Mouse (Mus musculus): ENCODE data around the gene Fmo1.

Fmo1 gene

DNA sequence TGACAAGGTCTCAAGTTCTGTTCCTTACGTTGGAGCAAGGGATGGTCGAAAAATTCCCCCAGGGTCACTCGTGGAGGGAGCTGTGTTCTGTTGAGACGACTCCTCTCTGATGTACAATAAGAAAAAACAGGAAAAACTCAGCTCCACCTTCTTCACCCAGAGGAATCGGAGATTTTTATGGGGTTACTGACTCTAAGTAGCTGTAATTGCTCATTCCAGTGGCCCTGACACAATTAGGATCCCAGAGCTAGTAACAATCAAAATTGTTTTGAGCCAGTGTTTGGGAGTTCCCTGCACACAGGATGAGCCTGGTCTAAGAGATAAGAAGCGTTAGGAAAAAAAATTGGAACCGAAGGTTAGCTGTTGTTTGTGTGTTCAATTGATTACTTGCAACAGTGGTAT, at the start of gene Fmo1:
Gene Fmo1, minus strand, starts transcription at position 331 of the 402 bp plus-strand sequence.
- DNase-seq, result no peak

DNA sequence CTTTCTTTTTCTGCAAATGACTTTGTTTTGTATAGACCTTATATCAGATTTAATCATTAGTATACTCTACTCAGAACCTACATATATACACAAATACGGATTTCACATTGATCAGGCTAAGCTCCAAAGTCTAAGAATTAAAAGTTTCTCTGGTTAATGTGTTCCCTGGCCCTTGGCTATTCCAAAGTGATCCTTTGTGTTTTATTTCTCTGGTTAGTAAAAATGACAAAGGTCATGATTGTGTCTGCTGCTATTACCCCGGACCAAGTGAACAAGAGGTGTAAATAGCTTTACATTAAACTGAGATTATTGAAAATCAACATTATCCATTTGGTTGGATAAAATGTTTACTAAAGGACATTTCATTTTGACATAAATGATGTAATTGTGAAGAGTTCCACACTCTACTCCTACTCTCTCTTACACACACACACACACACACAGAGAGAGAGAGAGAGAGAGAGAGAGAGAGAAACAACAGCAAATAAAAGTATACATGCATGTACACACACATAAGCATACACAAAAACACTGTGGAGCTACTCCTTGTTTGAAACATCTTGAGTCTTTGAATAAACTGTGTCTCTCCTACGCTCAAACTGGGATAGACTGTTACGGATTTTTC, 48.6 kb upstream of the Fmo1 start:
- no peak for DNase-seq

DNA sequence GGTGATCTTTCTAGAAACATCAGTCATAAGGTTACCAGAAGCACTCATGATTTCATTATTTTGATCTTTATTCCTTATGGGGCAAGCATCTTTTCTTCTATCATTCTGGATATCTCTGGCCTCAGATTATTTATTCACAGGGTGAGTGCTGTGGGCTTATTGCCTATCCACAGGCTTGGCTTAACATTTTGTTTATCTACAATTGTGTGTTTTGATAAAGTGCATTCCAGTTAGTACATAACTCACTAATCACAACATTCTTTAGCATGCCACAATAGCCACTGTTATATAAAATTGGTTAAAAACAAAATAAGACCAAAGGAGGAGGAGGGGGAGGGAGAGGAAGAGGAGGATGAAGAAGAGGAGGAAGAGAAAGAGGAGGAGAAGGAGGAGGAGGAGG, 45.7 kb upstream of the Fmo1 start:
- no peak for DNase-seq

DNA sequence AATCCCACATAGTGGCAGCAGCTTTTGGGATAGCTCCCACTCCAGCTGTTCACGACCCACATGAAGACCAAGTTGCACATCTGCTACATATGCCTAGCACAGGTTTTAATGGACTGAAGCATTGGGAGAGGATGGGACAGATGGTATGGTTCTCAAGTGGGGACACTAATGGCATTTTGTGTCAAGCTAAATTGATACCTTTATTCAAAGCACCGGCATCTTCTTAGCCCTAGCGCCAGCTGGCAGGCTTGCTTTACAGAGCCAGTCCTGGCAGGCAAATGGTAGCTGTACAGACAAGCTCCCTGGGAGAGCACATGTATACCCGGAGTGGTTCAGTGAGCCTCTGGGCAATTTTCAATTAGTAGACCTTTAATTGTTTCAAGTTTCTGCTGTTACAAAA, 35.5 kb upstream of the Fmo1 start:
- no peak for DNase-seq

DNA sequence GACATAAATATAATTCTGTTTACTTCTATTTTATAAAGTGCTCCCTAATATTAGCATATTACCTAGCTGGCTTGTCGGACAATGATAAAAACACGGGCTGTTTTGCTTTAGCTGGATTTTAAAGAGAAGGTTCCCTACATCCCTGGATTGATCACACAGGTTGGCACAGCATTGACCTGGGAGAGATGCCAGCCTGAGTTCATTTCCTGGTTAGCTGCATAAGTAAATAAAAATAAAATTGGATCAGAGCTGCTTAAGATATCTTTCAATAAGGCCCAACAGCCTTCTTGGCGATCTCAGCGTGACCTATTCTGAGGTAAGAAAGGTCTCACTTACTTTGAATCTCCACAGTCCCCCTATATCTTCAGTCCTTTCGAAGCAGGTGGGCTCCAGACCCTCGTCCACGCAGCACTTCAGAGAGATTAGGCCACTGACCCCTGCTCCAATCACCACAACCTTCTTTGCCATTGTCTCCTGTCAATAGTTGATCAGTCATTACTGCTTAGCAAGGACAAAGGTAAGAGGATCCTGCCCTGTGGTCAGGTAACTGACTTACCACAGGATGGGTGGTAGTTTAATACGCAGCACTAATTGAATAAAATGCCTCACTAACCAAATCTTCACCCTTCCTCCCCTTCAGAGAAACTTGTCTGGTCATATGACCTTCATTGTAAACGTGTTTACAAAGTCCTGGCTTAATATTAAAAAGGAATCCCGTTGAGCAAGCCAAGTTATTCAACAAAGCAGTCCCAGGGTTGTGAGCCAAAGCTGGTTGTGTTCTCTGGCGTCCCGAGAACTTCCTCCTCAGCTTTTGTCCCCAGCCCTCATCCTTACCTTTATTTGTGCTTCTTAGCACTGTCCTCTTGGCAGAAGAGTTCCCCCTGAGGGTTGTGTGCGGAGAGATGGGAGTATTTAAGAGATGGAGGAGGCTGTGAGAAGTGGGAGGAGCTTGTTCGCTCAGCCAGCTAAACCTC, 31.7 kb upstream of the Fmo1 start, which contains the start of gene Fmo2:
Gene Fmo2, minus strand, starts transcription at position 889 of the 974 bp plus-strand sequence.
- no peak for DNase-seq

DNA sequence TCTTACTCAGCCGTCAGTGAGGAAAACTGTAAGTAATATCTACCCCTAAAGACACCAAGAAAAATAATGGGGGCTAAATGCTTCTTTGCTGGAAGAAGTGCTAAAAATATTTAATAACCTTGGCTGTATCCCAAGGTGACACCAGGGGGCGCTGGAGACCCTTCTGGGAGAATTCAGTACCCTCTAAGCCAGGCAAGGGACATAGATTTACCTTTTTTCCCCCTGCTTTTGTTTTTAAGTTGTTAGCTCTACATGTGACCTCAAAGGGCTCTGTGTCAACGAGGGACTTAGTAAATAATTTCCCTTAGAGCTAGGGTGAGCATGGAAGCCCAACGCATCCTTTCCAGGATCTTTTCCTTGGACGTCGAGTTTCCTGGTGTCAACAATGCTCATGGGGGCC, 29.5 kb upstream of the Fmo1 start:
- DNase-seq, result peak; percentile 86

DNA sequence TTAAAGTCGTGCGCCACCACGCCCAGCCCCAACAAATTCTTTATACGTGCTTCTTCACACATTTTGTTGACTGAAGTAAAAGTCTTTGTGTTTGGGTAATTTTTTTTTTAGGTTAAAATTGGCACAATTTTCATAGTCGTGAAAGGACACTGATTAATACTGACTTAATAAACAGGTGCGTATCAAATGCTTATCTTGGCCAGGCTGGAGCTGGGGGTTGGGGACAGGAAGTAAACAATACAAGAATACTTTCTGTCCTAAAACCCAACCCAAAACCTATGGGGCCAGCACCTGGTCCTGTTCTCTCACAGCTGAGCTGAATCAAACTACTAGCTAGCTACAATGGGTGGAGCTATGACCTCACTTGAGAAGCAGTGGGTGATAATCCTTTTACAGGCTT, 26.6 kb upstream of the Fmo1 start:
- no peak for DNase-seq

DNA sequence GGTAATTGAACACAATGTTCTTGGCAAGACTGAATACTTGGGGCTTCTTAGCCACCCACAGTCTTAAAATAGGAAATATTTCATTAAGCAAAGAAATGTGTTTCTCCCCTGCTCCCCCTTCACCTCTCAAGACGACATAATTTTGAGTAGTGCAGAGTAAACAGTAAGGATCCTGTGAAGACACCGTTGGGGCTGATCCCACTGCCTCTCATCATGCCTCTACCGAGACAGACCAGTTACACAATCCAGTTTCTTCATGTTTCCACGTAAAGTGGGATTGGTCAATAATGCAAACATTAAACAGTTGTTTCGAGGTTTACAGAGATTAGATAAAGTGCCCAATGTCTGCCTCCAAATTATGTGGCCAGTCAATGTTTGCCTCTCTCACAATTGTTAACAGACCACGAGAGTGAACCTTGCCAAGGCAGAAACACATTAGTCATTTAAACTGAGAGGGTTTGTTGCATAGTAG, 25.6 kb upstream of the Fmo1 start:
- DNase-seq, result no peak

DNA sequence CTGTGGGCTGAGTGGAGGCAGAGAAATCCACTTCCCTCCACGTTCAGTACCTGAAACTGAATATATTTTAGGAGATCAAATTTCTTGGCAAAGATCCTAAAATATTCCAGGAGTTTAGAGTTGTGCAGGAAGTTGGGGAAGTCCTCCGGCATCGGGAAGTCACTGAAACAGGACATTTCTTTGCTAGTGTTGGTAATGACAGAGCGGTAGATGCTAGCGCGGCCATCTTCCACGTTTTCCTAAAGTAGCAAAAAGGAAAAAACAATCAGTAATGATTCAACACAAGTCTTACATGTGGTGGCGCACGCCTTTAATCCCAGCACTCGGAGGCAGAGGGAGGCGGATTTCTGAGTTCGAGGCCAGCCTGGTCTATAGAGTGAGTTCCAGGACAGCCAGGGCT, 22.2 kb upstream of the Fmo1 start:
- no peak for DNase-seq

DNA sequence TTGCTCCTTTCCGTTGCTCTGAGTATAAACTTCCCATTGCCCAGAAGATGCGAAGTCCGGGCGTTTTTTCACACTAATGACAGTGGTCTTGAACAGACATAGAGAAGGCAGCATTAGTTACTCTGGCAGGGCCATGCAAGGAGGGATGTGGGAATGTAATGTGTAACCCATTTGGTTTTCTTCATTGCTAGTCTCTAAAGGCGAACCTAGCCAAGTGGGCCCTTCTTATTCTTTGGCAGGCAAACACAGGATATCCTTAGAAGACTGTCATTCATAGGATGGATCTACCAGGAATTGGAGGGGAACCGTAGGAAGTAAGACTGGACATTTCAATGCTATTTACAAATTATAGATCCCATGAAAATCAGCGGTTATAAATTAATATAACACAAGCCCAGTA, 21.2 kb upstream of the Fmo1 start:
- DNase-seq, result no peak

DNA sequence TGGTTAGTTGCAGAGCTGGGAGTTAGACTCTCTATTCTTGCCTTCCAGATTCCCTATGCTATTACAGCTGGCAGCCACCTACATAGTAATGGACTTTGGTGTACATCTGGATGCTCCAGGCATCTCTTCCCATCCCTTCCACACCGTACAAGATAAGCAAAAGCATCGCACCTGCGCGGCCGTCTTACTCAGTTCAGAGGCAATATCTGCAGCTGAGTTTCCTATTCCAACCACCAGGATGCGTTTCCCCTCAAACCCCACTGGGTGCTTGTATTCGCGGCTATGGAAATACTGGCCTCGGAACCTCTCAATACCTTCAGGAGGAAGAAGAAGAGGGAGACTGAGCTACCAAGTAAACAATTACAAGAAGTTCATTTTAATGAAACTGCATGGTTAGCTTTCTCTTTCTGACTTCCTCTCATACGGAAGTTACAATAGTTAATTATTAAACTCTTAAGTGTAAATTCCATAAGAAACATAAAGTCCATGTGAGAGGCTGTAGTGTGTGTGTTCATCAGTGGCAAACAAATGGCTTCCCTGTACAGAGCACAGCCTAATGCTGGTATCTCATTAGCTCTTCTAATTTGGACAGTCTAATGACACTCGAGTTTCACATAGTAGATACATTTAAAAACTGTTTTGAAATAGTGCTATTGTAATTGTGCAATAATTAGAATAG, 19.9 kb upstream of the Fmo1 start:
- no peak for DNase-seq

DNA sequence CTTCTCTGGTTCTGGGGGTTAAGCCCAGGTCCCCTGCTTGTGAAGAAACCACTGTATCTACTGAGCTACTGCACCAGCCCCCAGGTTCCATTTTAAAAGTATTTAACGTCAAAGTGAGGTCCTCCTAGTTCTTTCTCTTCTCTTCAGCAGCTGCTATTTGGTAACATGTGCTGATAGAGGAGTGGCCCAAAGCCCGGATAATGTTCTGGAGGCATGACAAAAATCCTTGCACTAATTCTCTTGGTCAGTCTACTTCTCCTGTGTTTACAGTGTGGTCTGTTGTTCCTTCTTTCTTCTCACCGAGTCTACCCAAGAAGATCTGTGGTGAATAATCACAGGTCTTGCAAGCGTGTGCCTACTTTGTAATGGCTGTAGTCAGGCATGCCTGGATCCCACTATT, 16.3 kb upstream of the Fmo1 start:
- DNase-seq, result no peak

DNA sequence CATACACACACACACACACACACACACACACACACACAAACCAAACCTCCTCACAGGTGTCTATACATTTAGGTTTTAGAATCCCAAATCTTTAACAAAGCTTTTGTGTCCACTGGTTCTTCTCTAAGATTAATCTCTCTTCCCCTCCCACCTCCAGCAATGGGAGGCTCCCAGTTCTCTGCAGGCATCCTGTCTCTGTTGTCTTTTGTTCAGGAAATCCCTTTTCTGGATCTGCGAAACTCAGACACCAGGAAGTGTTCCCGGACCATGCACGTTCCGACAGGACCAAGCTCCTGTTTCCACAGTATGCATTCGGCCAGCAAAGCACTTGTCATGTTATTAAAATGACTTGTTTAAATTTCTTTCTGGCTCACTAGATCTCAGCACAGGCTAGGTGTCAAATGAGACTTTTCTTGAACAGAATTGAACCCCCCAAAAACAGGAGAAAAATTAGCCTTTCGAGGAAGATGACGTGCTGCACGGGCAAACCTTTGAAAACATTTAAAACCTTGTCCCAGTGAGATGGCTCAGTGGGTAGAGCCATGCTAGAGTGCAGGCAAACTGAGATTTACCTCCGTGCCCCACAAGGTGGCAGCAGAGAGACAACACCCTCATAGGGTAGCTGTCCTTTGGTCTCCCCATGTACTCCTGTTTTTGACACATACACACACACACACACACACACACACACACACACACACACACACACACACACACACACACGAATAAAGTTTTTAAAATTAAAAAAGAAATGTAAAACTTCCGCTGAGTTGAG, 13.4 kb upstream of the Fmo1 start:
- peak; percentile 51 for DNase-seq

DNA sequence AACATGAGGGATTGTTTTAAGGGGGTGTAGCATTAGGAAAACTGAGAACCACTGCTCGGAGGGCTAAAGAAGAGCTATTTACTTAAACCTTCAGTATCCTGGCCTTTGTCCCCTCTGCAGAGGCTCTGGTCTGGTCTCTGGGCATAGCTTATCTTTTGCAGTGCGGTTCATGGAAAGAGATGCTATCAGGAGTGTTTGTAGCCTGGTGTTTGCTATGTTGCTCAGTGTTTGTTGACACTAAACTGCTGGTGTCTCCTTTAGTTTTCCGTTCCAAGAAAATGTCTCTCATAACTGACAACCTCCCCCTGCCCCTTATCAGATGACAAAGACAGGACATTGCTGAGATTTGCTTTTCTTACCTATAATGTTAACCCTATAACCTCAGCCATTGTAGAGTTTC, 8.7 kb upstream of the Fmo1 start:
- DNase-seq, result no peak

DNA sequence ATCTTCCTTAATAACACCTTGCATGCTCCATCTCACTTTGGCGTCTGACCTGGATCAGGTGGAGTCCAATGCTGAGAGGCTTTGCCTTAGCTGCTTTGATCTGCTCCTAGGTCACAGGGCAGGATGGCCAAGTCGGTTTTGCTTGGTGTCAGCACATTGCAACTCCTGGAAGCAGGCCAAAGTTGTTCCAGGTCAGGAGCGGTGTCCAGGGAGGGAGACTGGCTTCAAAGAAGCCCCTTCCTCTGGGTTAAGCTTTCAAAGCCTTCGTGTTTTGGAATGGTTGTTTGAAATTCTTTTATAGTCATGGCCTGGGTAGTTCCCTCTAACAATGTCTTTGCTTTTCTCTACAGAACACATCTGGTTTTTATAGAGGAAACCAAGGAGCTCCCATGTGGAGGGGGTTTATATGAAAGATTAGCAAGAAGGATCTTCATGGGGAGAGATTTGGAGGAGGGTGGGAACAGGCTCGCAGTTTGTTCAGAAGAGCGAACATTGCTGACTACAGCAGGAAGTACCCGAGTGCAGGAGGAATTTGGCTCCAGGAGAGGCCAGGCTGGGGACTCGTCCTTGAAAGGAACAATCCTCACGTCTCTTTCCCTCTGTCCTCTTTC, 5.4 kb upstream of the Fmo1 start:
- DNase-seq, result no peak

DNA sequence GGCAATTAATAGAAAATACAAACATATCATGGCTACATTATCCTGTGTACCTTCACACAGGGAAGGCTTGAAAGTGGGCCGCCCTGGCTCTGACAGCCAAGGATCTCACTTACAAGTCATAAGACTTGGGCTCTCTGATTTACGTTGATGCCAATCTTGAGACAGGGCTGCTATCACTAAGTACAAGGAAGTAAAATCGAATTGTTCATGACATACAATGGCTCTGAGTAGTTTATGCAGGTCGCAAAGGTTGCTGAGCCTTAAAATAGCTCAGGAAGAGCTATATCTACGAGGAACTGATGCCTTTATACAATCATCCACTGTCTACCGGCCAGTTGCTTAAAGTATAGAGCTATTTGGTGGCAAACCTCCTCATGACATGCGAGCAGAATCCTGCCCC, 4.6 kb upstream of the Fmo1 start:
- DNase-seq, result no peak

DNA sequence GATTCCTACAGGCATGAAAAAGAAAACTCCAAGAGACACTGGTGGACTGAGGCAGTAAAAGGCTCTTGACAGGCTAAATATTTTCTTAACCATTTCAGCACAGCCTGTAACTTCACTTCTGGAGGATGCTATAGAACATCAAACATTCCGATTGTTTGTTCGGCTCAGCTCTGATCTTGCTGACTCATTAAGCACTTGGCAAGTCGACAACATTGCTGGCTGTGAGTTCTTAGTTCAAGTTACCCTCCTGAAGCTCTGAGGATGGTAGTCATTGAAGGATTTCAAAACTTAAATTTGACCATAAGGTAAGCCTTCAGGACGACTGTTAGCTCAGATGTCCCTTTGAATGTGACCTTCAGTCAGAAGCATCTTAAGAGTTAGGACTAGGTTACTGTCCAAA, 986 bp upstream of the Fmo1 start:
- DNase-seq, result no peak

DNA sequence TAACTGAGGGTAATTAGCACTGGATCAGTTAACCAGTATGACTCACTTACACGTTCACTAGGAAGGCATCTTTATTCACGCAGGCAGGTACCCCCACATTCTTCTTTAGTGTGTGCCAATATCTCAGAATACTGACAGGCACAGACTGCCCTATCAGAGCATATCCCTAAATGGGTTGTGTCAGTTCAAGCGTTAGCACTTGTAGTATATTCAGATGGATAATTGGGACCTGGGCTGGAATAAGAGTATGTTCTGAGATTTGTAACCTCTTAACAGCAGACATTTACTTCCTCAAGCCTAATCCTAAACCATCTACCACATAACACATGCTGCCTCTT, 948 bp downstream of the Fmo1 start:
- DNase-seq, result no peak

DNA sequence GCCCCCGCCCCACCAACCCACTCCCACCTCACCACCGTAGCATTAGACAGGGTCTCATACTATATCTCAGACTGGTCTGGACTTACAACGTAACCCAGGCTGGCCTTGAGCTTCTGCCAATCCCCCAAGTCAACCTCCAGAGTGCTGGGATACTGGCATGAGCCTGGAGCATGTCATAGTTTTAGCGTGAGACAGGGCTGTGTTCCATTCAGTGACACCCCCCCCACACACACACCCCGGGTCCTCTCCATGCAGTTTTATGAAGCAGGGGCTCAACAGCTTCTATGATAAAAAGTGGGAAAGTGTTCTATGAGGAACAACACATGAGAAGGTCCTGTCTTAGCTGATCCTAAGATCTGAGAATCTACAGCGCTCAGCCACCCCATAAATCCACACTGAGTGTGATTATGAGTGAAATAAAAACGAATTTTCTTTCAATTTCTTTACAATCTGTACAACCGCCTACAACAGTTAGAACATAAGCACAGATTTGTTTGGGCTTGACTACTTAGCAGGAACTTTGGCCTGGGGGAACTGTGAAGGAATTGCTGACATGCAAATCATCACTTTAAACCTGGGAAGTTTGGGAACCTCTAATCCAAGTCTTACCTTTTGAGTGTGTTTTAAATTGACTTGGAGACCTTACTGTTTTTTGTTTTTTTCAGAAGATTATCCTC, 1.5 kb downstream of the Fmo1 start:
- DNase-seq, result no peak

DNA sequence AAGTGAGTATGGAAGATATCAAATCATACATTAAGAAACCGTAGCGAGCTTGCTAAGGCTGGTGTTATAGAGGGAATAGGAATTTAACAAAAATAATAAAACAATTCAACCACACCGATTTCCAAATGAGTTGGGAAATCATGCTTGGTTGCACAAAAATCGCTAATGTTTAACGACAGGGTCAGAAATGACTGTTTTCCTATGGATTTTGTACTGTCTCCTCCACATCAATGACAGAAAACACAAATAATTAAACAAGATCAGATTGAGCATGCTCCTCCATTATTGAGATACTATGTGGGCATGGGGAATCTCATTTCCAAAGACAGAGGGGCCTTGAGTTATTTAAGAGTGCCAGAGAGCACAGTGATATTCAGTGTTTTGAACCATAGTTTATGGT, 2.1 kb downstream of the Fmo1 start:
- no peak for DNase-seq

DNA sequence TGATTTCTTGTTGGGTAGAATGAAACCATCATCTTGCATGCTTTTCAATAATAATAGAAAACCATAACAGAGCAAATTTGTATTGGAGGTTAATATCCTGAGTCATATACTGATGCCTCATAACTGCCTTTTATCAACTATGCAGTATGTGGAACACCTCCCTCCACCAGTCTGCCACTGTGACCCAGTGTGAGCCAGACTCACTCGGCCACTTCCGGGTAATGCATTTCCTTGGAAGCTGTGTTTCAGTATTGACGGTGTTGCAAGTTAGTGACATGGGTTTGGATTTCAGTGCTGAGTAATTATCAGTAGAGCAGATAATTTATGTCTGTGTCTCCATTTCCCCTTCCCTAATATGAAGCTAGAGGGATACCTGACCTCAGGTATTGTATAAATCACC, 2.8 kb downstream of the Fmo1 start:
- no peak for DNase-seq

DNA sequence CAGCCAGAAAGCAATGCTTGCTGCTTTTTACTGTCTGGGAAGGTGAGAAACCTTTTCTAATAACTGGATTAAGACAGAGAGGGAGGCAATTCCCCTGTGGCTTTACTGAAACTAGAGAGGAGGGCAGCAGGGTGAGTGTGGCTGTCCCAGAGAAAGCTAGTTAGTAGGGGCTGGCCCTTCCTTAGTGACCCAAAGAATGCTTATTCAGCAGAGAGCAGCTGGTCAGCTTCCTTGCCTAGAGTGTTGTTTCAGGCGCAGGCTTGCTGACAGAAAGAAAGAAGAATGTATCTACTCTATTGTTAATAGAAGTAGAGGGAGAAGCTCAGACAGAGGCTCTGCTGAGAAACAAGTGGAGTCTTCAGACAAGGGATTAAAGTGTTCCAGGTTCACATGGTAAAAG, 4.1 kb downstream of the Fmo1 start:
- no peak for DNase-seq

All from right cerebral cortex, postnatal 4 days (tissue).